Mouse (Mus musculus): ENCODE measurements around the gene Ear14.
"Not testable (repeated sequence)": the region's sequence is repeated elsewhere in the genome, so short reads cannot be mapped to it uniquely, and the experiment has no call there.

The Ear14 gene

DNA sequence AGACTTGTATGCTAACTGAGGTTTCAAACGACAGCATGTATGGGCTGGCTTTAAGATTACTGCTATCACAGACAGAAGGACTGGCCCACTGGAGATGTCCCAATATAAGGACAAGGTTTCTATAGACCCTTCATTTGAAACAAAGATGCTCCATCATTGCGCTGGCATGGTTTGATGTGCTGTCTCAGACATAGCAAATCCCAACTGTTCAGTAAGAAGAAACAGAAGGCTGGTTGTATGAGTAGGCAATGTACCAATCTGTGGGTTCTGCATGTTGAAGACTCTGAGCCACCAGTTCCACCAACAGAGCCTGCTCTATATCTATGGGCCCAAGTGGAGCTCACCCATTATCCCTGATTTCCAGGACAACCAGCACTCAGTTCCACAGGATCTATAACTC lies at the start of gene Ear14:
Gene Ear14, plus strand, starts transcription at position 277 of the 400 bp plus-strand sequence.
- DNase-seq (ENCODE audit: low spot score): no peak

DNA sequence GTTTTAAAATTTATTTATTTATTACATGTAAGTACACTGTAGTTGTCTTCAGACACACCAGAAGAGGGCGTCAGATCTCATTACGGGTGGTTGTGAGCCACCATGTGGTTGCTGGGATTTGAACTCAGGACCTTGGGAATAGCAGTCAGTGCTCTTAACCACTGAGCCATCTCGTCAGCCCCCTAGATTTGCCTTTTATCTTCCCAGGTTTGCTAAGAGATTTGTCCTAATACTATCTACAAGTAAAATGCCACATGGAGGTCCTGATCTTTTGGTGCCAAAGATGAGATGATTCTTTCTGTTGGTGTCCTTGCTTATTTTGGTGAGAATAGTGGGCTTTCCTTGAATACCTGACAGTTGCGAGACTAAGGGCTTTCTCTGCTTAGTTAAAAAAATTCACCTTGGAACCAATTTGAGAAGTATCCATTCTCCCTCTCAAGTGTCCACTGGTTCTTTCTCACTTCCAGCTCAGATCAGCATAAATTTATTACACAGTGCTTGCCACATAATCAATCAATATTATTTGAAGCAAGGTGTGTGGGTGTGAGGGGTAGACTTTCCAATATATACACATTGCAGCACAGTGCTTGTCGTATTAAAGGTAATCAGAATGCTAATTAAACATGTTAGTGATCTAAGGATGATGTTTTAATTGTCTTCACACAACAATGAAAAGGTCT lies 47.0 kb upstream of the Ear14 start:
- DNase-seq (ENCODE audit: low spot score): no peak

GRCm38 (mm10) chr14:51156736-51157068 lies 46.5 kb upstream of the Ear14 start:
- no peak for DNase-seq (ENCODE audit: low spot score)

- DNase-seq (ENCODE audit: low spot score): no peak
Observed at GRCm38 (mm10) chr14:51157072-51157471, 46.1 kb upstream of the Ear14 start.

GRCm38 (mm10) chr14:51161976-51162375 lies 41.2 kb upstream of the Ear14 start, which contains the start of gene Rnase2b:
Gene Rnase2b (plus strand): TSS chr14:51162260.
- DNase-seq (ENCODE audit: low spot score): not testable (repeated sequence)

DNA sequence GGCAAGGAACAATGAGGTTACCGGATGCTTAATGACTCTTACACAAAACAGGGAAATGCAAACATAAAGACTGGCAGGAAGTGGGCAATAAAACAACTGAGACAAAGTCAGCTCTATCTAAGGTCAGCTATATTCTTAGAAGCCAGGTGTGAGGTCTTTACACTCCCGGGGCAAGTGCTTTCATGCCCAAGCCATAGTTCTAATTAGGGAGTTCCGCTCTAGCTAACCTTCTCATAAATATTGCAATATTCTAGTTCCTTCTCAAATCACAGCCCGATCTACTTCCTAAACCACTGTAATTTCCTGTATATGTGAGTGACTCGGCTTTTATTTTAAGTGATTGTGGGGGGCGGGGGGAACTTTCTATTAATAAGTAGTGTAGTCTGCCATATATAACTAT lies 39.9 kb upstream of the Ear14 start:
- not testable (repeated sequence) for DNase-seq (ENCODE audit: low spot score)

DNA sequence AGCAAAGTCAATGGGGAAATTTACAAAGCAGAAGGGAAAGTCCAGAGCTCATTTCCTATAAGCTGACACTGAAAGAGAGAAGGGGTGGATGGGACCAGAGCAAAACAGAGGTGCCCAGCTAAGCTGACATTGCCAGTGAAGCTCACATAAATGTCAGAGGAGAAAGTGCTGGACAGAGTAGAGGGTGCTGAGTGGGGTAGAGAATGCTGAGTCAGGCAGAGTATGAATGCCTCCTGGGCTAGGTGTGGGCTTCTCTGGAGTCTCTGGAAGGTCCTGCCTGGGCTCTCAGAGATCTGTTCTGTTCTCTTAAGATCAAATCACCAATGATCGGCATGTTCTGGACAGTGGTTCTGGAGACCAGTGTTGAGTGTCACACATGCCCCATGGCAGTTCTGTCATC lies 37.8 kb upstream of the Ear14 start:
- DNase-seq (ENCODE audit: low spot score): no peak

GRCm38 (mm10) chr14:51166068-51166467 lies 37.1 kb upstream of the Ear14 start:
- DNase-seq (ENCODE audit: low spot score): no peak

DNA sequence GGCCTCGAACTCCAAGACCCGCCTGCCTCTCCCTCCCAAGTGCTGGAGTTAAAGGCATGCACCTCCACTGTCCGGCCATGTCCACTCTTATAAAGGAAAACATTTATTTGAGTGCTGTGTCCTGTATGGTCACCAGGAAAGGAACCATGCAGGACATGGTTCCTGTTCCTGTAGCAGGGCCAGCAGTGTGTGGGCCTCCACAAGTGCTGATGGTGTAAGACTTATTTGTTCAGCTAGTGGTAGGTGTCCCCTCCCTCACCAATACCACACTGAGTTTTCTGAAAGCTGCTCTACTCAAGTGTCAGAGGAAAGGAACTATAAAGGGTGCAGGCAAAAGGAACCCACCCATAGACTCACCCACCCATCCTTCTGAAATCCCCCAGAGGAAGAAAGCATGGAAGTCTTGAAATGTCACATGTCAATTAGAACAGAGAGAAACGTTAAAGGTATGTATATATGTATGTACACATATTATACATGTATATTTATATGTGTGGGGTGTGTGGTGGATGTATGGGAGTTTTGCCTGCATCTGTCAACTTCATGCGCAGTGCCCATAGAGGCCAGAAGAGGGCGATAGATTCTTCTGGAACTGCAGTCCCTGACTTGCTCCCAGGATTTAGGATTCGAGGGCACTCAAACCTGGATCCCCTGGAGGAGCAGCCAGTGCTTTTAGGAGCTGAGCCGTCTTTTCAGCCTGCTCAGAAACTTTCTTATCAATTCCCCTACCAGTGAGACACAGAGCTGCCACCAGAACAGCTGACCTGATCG lies 30.9 kb upstream of the Ear14 start:
- DNase-seq (ENCODE audit: low spot score): not testable (repeated sequence)

GRCm38 (mm10) chr14:51172947-51173346 lies 30.2 kb upstream of the Ear14 start:
- DNase-seq (ENCODE audit: low spot score): not testable (repeated sequence)

GRCm38 (mm10) chr14:51173843-51174242 lies 29.3 kb upstream of the Ear14 start:
- no peak for DNase-seq (ENCODE audit: low spot score)

- DNase-seq (ENCODE audit: low spot score): not testable (repeated sequence)
Observed at GRCm38 (mm10) chr14:51181051-51181450, 22.1 kb upstream of the Ear14 start.

GRCm38 (mm10) chr14:51195681-51196080 lies 7.5 kb upstream of the Ear14 start:
- peak; percentile 9 for DNase-seq (ENCODE audit: low spot score)

DNA sequence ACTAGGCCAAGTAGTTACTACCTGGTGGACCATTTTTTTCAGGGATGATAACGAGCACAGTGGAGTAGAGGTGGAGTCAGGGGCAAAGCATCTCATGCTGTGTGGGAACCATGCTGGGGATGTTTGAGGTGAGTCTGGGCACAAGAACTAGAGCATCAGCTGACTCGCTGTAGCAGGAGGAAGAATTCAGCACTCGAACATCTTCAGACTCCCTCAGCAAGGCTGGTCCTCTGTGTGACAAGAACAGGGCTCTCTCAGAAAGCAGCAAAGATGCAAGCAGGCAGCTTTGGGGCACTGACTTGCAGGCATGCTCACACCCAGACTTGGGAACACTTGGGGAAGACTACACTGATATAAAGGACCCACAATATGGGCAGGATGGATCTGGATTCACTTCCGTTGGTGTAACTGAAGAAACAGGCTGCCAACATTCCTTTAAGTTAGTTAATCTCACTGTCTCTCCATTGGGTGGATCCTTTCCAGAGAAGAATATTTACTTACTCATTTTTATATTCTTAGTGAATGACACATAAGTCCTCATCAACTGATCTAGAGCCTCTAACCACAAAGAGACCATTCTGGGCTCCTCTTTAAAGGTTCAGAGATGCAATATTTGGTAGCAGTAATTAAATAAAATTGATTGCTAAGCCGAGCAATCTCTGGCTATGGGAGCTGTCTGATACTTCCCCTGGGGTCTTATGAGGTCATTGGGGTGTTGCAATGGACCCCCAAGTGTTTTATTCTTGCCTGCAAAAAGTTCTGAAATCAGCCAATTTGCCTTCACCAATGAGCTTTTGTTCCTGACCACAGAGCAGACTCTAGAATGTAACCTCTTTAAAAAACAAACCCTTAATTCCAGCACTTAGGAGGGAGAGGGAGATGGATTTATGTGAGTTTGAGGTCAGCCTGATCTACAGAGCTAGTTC lies 3.8 kb upstream of the Ear14 start, which contains the start of gene Ang2:
Gene Ang2, minus strand, starts transcription at position 51 of the 926 bp plus-strand sequence.
- no peak for DNase-seq (ENCODE audit: low spot score)

GRCm38 (mm10) chr14:51200054-51200453 lies 3.1 kb upstream of the Ear14 start:
- no peak for DNase-seq (ENCODE audit: low spot score)

DNA sequence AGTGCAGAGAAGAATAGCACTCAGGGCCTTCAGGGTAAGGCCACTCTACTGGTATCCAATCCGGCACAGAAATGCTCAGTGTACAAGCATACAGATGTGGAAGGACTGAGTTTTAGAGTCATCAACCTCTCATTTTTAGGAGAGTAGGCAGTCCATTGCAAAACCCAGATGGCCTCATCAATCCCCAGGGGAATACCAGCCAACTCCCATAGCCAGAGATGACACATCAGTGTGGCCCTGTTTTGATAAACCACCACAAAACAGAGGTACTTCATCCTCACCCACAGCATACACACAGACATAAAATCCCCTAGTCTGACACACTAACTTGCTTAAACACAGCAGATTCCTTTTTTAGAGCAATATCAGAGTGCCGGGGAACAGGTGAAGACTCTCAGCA lies 2.7 kb upstream of the Ear14 start:
- DNase-seq (ENCODE audit: low spot score): no peak

DNA sequence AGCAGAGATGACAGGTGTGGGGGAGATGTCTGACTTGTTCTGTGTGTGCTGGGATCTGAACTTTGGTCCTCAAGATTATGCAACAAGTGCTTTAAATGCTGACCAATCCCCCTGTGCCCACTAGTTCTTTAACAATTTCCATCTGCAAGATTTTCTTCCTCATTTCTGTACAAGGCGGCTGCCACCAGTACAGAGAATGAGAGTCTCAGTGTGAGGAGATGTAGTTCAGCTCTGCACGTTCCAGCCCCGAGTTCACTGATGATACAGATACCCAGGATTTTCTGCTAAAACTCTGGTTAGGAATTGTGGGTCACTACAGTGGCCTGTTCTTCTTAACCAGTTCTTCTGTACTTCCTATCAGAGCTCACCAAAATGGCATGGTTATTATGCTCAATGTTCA lies 16.9 kb downstream of the Ear14 start:
- not testable (repeated sequence) for DNase-seq (ENCODE audit: low spot score)

GRCm38 (mm10) chr14:51229657-51230056 lies 26.5 kb downstream of the Ear14 start:
- not testable (repeated sequence) for DNase-seq (ENCODE audit: low spot score)

DNA sequence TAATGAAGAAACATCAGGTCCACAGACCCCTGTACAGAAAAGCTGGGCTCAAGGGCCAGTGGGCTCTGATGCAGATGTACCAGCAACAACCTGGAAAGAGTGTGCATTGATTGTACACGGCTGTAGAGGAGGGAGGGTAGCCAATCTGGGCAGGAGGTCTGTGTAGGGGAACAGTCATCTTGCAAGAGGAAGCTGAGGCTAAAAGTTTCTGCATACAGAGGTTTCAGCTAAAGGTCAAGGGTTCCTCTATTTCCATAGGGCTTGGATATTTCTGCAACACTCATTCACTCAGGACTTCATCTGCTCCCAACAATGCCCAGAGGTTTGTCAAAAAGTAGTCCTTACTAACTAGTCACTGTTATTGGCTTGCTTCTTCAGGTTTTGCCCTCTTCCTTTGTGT lies 34.3 kb downstream of the Ear14 start:
- DNase-seq (ENCODE audit: low spot score): not testable (repeated sequence)

DNA sequence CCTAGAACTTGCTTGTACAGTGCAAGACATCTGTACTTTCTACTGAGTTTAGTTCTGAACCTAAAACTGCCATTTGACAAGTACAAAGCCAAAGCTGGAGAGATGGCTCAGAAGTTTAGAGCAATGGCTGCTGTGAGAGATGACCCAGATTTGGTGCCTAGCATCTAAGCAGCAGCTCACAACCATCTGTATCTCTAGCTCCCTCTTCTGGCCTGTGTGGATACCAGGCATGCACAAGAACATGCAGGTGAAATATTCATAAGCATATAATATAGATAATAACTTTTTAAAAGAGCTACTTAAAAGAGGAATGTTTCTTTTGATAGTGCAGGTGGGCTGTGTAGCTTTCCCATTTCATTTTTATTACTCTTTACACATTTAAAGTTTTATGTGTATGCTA lies 37.7 kb downstream of the Ear14 start:
- DNase-seq (ENCODE audit: low spot score): no peak

GRCm38 (mm10) chr14:51247736-51248135 lies 44.5 kb downstream of the Ear14 start:
- no peak for DNase-seq (ENCODE audit: low spot score)

DNA sequence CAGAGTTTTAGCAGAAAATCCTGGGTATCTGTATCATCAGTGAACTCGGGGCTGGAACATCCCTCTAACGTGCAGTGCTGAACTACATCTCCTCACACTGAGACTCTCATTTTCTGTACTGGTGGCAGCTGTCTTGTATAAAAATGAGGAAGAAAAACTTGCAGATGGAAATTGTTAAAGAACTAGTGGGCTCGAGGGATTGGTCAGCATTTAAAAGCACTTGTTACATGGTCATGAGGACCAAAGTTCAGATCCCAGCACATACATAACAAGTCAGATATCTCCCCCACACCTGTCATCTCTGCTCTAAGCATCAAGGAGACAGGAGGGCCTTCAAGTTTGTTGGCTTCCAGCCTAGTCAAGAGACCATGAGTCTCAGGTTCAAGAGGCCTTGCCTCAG lies 47.2 kb downstream of the Ear14 start:
- no peak for DNase-seq (ENCODE audit: low spot score)
